Mouse (Mus musculus): ENCODE measurements around the gene Rps15. TPM values are rescaled to one million over a fixed set of nuclear protein-coding genes. Genes with fewer than 3 reads are reported as not detected.

Rps15 gene
- polyA plus RNA-seq, 2 experiments, result 805 to 2,097 TPM

GRCm38 (mm10) chr10:80332525-80332989 lies 40.3 kb downstream of the Rps15 start:
- Histone ChIP-seq H3K4me3 (ENCODE audit: insufficient read depth in 1 of 2, low read depth in 2 of 2, low read length in 2 of 2) (peak overlapping the region; percentile 3 to 7; a peak in 3 of 4 replicates), H3K4me1 (replicated peaks; ENCODE audit: control insufficient read depth in 2 of 2, insufficient read depth in 2 of 2, low read length in 1 of 2) (peaks cover 30 to 38% of the 10 kb centered on the region in 2 experiments), H3K27ac (peak overlapping the region; percentile 88), H3K27me3 (ENCODE audit: control insufficient read depth, insufficient read depth, low read length) (no peaks in the 10 kb centered on the region), H3K9me3 (ENCODE audit: control insufficient read depth, low read length) (no peaks in the 10 kb centered on the region), H3K36me3 (replicated peaks; ENCODE audit: control insufficient read depth, insufficient read depth, low read depth) (peaks cover 14% of the 10 kb centered on the region), H3K9ac (replicated peaks) (peak overlapping the region; percentile 63), H3K4me2 (ENCODE audit: low read depth) (peak overlapping the region; percentile 91)
- TF ChIP-seq EP300 (IDR thresholded peaks at IDR 0.05; ENCODE audit: low read depth), result no peak
- no peak for TF ChIP-seq CTCF (IDR thresholded peaks at IDR 0.05; ENCODE audit: low read depth)
- DNase-seq (ENCODE audit: low read depth in 3 of 3, low spot score in 3 of 3) (no peak), ATAC-seq (ENCODE audit: insufficient read depth) (no peak)
- WGBS (ENCODE audit: insufficient replicate concordance), result 59% methylated on average over 5 of the region's 5 CpGs

GRCm38 (mm10) chr10:80336263-80336662 lies 44.0 kb downstream of the Rps15 start:
- Histone ChIP-seq H3K4me2 (ENCODE audit: low read depth) (no peak overlapping the region), H3K9me3 (ENCODE audit: control insufficient read depth, low read length) (no peaks in the 10 kb centered on the region), H3K27ac (no peak overlapping the region), H3K9ac (replicated peaks) (no peak overlapping the region), H3K27me3 (ENCODE audit: control insufficient read depth, insufficient read depth, low read length) (peaks cover 9% of the 10 kb centered on the region), H3K4me1 (replicated peaks; ENCODE audit: control insufficient read depth in 2 of 2, insufficient read depth in 2 of 2, low read length in 1 of 2) (peaks cover 29 to 31% of the 10 kb centered on the region in 2 experiments), H3K36me3 (replicated peaks; ENCODE audit: control insufficient read depth, insufficient read depth, low read depth) (peaks cover 14% of the 10 kb centered on the region), H3K4me3 (ENCODE audit: insufficient read depth in 1 of 2, low read depth in 2 of 2, low read length in 2 of 2) (no peak overlapping the region)
- 72% methylated on average over 12 of the region's 12 CpGs for WGBS (ENCODE audit: insufficient replicate concordance)
- no peak for ATAC-seq (ENCODE audit: insufficient read depth)
- no peak for DNase-seq (ENCODE audit: low read depth in 3 of 3, low spot score in 3 of 3)
- TF ChIP-seq EP300 (IDR thresholded peaks at IDR 0.05; ENCODE audit: low read depth) (no peak), CTCF (IDR thresholded peaks at IDR 0.05; ENCODE audit: low read depth) (no peak)

GRCm38 (mm10) chr10:80339941-80340750 lies 47.9 kb downstream of the Rps15 start:
- H3K27ac ChIP-seq, result no peak overlapping the region
- peaks cover 26% of the 10 kb centered on the region for H3K27me3 ChIP-seq (ENCODE audit: control insufficient read depth, insufficient read depth, low read length)
- DNase-seq (ENCODE audit: low read depth in 3 of 3, low spot score in 3 of 3) (peak; percentile 73 to 82 (median 75)), ATAC-seq (ENCODE audit: insufficient read depth) (peak; percentile 29; the same call in 1 of the 2 replicates)
- peaks cover 32 to 34% of the 10 kb centered on the region in 2 experiments for H3K4me1 ChIP-seq (replicated peaks; ENCODE audit: control insufficient read depth in 2 of 2, insufficient read depth in 2 of 2, low read length in 1 of 2)
- H3K4me3 ChIP-seq (ENCODE audit: insufficient read depth in 1 of 2, low read depth in 2 of 2, low read length in 2 of 2), result no peak overlapping the region
- TF ChIP-seq EP300 (IDR thresholded peaks at IDR 0.05; ENCODE audit: low read depth) (no peak), CTCF (IDR thresholded peaks at IDR 0.05; ENCODE audit: low read depth) (peak; percentile 99)
- H3K9ac ChIP-seq (replicated peaks), result no peak overlapping the region
- WGBS (ENCODE audit: insufficient replicate concordance), result 14% methylated on average over 19 of the region's 19 CpGs
- peak overlapping the region; percentile 58 for H3K4me2 ChIP-seq (ENCODE audit: low read depth)
- peaks cover 14% of the 10 kb centered on the region for H3K36me3 ChIP-seq (replicated peaks; ENCODE audit: control insufficient read depth, insufficient read depth, low read depth)
- H3K9me3 ChIP-seq (ENCODE audit: control insufficient read depth, low read length), result no peaks in the 10 kb centered on the region

GRCm38 (mm10) chr10:80341026-80341425 lies 48.8 kb downstream of the Rps15 start:
- H3K4me1 ChIP-seq (replicated peaks; ENCODE audit: control insufficient read depth in 2 of 2, insufficient read depth in 2 of 2, low read length in 1 of 2), result peaks cover 39 to 42% of the 10 kb centered on the region in 2 experiments
- H3K36me3 ChIP-seq (replicated peaks; ENCODE audit: control insufficient read depth, insufficient read depth, low read depth), result peaks cover 5% of the 10 kb centered on the region
- no peak for ATAC-seq (ENCODE audit: insufficient read depth)
- H3K9ac ChIP-seq (replicated peaks), result no peak overlapping the region
- peaks cover 26% of the 10 kb centered on the region for H3K27me3 ChIP-seq (ENCODE audit: control insufficient read depth, insufficient read depth, low read length)
- 35% methylated on average over 21 of the region's 21 CpGs for WGBS (ENCODE audit: insufficient replicate concordance)
- no peak overlapping the region for H3K4me3 ChIP-seq (ENCODE audit: insufficient read depth in 1 of 2, low read depth in 2 of 2, low read length in 2 of 2)
- H3K4me2 ChIP-seq (ENCODE audit: low read depth), result no peak overlapping the region; the same call in none of the 2 replicates
- TF ChIP-seq CTCF (IDR thresholded peaks at IDR 0.05; ENCODE audit: low read depth), result no peak
- TF ChIP-seq EP300 (IDR thresholded peaks at IDR 0.05; ENCODE audit: low read depth), result no peak
- H3K27ac ChIP-seq, result no peak overlapping the region
- no peak for DNase-seq (ENCODE audit: low read depth in 3 of 3, low spot score in 3 of 3)
- no peaks in the 10 kb centered on the region for H3K9me3 ChIP-seq (ENCODE audit: control insufficient read depth, low read length)

Data from liver, embryonic 14.5 days (tissue).